Mouse (Mus musculus) forebrain, embryonic 14.5 days (tissue): ENCODE data around the gene Usp29. TPM values are rescaled to one million over a fixed set of nuclear protein-coding genes. Genes with fewer than 3 reads are reported as not detected.

Experiments
- ATAC-seq: fragments of 200-750 bp; cut with Nextera tagmentation; 2 replicates; pipeline ENCODE4 v1.8.0; 2017; ENCODE audit warnings: mild to moderate bottlenecking, moderate library complexity
- DNase-seq: peaks from one replicate; pipeline ENCODE4 v3.0.0-alpha.2; 2015; ENCODE audit warnings: low spot score
- H3K27ac ChIP-seq: fragments of 300-500 bp; sonication (generic); 2 replicates; pipeline ENCODE4 v1.5.1; 2014; ENCODE audit warnings: low read depth, mild to moderate bottlenecking, control low read depth, low read length, moderate library complexity
- H3K27me3 ChIP-seq: fragments of 300-500 bp; sonication (generic); replicated peaks from 2 replicates; pipeline ENCODE4 v1.6.1; 2014; ENCODE audit warnings: low read length, control low read depth, mixed read lengths; ENCODE audit not compliant: control insufficient read depth, insufficient read depth
- H3K36me3 ChIP-seq: fragments of 300-500 bp; sonication (generic); 2 replicates; pipeline ENCODE4 v1.6.1; 2014; ENCODE audit warnings: low read length, control low read depth; ENCODE audit not compliant: control insufficient read depth, insufficient read depth
- H3K4me1 ChIP-seq: fragments of 300-500 bp; sonication (generic); 2 replicates; pipeline ENCODE4 v1.6.1; 2014; ENCODE audit warnings: antibody characterized with exemption, low read length, control low read depth; ENCODE audit not compliant: control insufficient read depth, insufficient read depth
- H3K4me2 ChIP-seq: fragments of 300-500 bp; sonication (generic); 2 replicates; pipeline ENCODE4 v1.6.1; 2014; ENCODE audit warnings: mild to moderate bottlenecking, control low read depth, low read length
- H3K4me3 ChIP-seq: fragments of 300-500 bp; sonication (generic); 2 replicates; pipeline ENCODE4 v1.5.1; 2014; ENCODE audit warnings: low read depth, low read length, control low read depth
- H3K9ac ChIP-seq: fragments of 300-500 bp; sonication (generic); 2 replicates; pipeline ENCODE4 v1.6.1; 2014; ENCODE audit warnings: mild to moderate bottlenecking, low read length, control low read depth, moderate library complexity
- H3K9me3 ChIP-seq: fragments of 300-500 bp; sonication (generic); replicated peaks from 2 replicates; pipeline ENCODE4 v1.6.1; 2016; ENCODE audit warnings: low read length, control low read depth, mixed read lengths; ENCODE audit not compliant: control insufficient read depth
- WGBS: fragments of 180-500 bp; shearing (Covaris S2); extraction: QIAGEN DNeasy Blood & Tissue Kit; methylation state at CpG from one replicate; pipeline ENCODE4 v1.1.7; 2014; 5-methylcytosine and 5-hydroxymethylcytosine counted together
- polyA plus RNA-seq: library from polyadenylated mRNA; unstranded; fragments of >200 nt; fragmentation: Nextera tagmentation; extraction: Ambion mirVana; gene quantifications from 2 replicates; pipeline ENCODE4 v1.2.1, GENCODE M21; 2014

The Usp29 gene
- polyA plus RNA-seq, 1 experiment from 2014 or later, result 15.5 TPM

GRCm38 (mm10) chr7:6777689-6778088 lies 47.3 kb downstream of the Usp29 start:
- Histone ChIP-seq H3K4me1 (peaks cover 2% of the 10 kb centered on the region; the same call in 1 of the 2 replicates), H3K27ac (no peak overlapping the region), H3K9ac (no peak overlapping the region), H3K27me3 (no peaks in the 10 kb centered on the region), H3K36me3 (no peaks in the 10 kb centered on the region), H3K4me2 (no peak overlapping the region), H3K9me3 (no peaks in the 10 kb centered on the region), H3K4me3 (no peak overlapping the region)
- DNase-seq (no peak), ATAC-seq (no peak)
- 64% methylated on average over 4 of the region's 4 CpGs for WGBS

- no peak overlapping the region for H3K9ac ChIP-seq
- H3K4me3 ChIP-seq, result no peak overlapping the region
- no peaks in the 10 kb centered on the region for H3K36me3 ChIP-seq
- no peaks in the 10 kb centered on the region for H3K9me3 ChIP-seq
- H3K27ac ChIP-seq, result no peak overlapping the region
- H3K4me2 ChIP-seq, result no peak overlapping the region
- 88% methylated on average over 5 of the region's 5 CpGs for WGBS
- DNase-seq (no peak), ATAC-seq (no peak)
- H3K27me3 ChIP-seq, result no peaks in the 10 kb centered on the region
- peaks cover 3% of the 10 kb centered on the region for H3K4me1 ChIP-seq
Measured at GRCm38 (mm10) chr7:6779172-6779571, 48.8 kb downstream of the Usp29 start.

- H3K36me3 ChIP-seq, result no peaks in the 10 kb centered on the region
- H3K9me3 ChIP-seq, result no peaks in the 10 kb centered on the region
- 8% methylated on average over 11 of the region's 11 CpGs for WGBS
- ATAC-seq (peak; percentile 68), DNase-seq (peak; percentile 78)
- H3K9ac ChIP-seq, result no peak overlapping the region
- no peak overlapping the region for H3K4me2 ChIP-seq
- H3K4me1 ChIP-seq, result peaks cover 11% of the 10 kb centered on the region
- H3K27me3 ChIP-seq, result no peaks in the 10 kb centered on the region
- H3K27ac ChIP-seq, result no peak overlapping the region; the same call in 1 of the 2 replicates
- H3K4me3 ChIP-seq, result no peak overlapping the region
Measured at GRCm38 (mm10) chr7:6781541-6781940, 51.2 kb downstream of the Usp29 start.

- H3K36me3 ChIP-seq, result no peaks in the 10 kb centered on the region
- H3K4me1 ChIP-seq, result peaks cover 11% of the 10 kb centered on the region
- H3K9me3 ChIP-seq, result no peaks in the 10 kb centered on the region
- no peak overlapping the region for H3K4me3 ChIP-seq
- peak overlapping the region; percentile 39; the same call in 1 of the 2 replicates for H3K27ac ChIP-seq
- WGBS, result 3% methylated on average over 8 of the region's 8 CpGs
- peak; percentile 31 for DNase-seq
- H3K27me3 ChIP-seq, result no peaks in the 10 kb centered on the region
- H3K9ac ChIP-seq, result no peak overlapping the region
- ATAC-seq, result peak; percentile 44
- no peak overlapping the region for H3K4me2 ChIP-seq
Measured at GRCm38 (mm10) chr7:6784340-6785073, 54.1 kb downstream of the Usp29 start.

- no peaks in the 10 kb centered on the region for H3K9me3 ChIP-seq
- H3K9ac ChIP-seq, result no peak overlapping the region
- no peak for DNase-seq
- H3K27ac ChIP-seq, result no peak overlapping the region
- H3K36me3 ChIP-seq, result no peaks in the 10 kb centered on the region
- H3K4me2 ChIP-seq, result no peak overlapping the region
- no peak overlapping the region for H3K4me3 ChIP-seq
- ATAC-seq, result no peak
- peaks cover 11% of the 10 kb centered on the region for H3K4me1 ChIP-seq
- no peaks in the 10 kb centered on the region for H3K27me3 ChIP-seq
- 97% methylated on average over 2 of the region's 2 CpGs for WGBS
Measured at GRCm38 (mm10) chr7:6787000-6787399, 56.6 kb downstream of the Usp29 start.

GRCm38 (mm10) chr7:6788101-6788500 lies 57.7 kb downstream of the Usp29 start:
- WGBS, result 86% methylated on average over 2 of the region's 2 CpGs
- H3K9me3 ChIP-seq, result no peaks in the 10 kb centered on the region
- peaks cover 9% of the 10 kb centered on the region for H3K4me1 ChIP-seq
- H3K9ac ChIP-seq, result no peak overlapping the region
- no peak overlapping the region for H3K27ac ChIP-seq
- H3K4me3 ChIP-seq, result no peak overlapping the region
- H3K4me2 ChIP-seq, result no peak overlapping the region
- DNase-seq (no peak), ATAC-seq (no peak)
- H3K36me3 ChIP-seq, result no peaks in the 10 kb centered on the region
- no peaks in the 10 kb centered on the region for H3K27me3 ChIP-seq

- no peak overlapping the region for H3K4me3 ChIP-seq
- no peak overlapping the region for H3K4me2 ChIP-seq
- H3K9ac ChIP-seq, result no peak overlapping the region
- no peak for ATAC-seq
- no peaks in the 10 kb centered on the region for H3K4me1 ChIP-seq
- H3K36me3 ChIP-seq, result no peaks in the 10 kb centered on the region
- no peaks in the 10 kb centered on the region for H3K9me3 ChIP-seq
- no peak overlapping the region for H3K27ac ChIP-seq
- WGBS, result 92% methylated on average over 9 of the region's 9 CpGs
- H3K27me3 ChIP-seq, result no peaks in the 10 kb centered on the region
- no peak for DNase-seq
Measured at GRCm38 (mm10) chr7:6791286-6792065, 61.1 kb downstream of the Usp29 start.

- Histone ChIP-seq H3K4me3 (no peak overlapping the region), H3K27me3 (no peaks in the 10 kb centered on the region), H3K27ac (no peak overlapping the region)
Measured at GRCm38 (mm10) chr7:6793240-6793639, 62.9 kb downstream of the Usp29 start.

GRCm38 (mm10) chr7:6793811-6794210 lies 63.4 kb downstream of the Usp29 start:
- DNase-seq (no peak), ATAC-seq (no peak)
- no peak overlapping the region for H3K4me2 ChIP-seq
- H3K27me3 ChIP-seq, result no peaks in the 10 kb centered on the region
- H3K4me3 ChIP-seq, result no peak overlapping the region
- WGBS, result 89% methylated on average over 3 of the region's 3 CpGs
- no peak overlapping the region for H3K27ac ChIP-seq
- no peaks in the 10 kb centered on the region for H3K4me1 ChIP-seq
- H3K36me3 ChIP-seq, result no peaks in the 10 kb centered on the region
- H3K9me3 ChIP-seq, result no peaks in the 10 kb centered on the region
- H3K9ac ChIP-seq, result no peak overlapping the region

More at GRCm38 (mm10) chr7:6793240-6793639, 62.9 kb downstream of the Usp29 start:
- Histone ChIP-seq H3K4me2 (no peak overlapping the region), H3K4me1 (no peaks in the 10 kb centered on the region), H3K9ac (no peak overlapping the region), H3K9me3 (no peaks in the 10 kb centered on the region), H3K36me3 (no peaks in the 10 kb centered on the region)
- WGBS, result 80% methylated on average over 6 of the region's 6 CpGs
- ATAC-seq (no peak), DNase-seq (no peak)
